Mouse (Mus musculus) ES-E14 (cell line): ENCODE measurements around the gene Slc12a7.

Experiments used
- MAFK ChIP-seq: IDR thresholded peaks from 2 replicates; pipeline ENCODE4 v1.6.1; 2014; ENCODE audit warnings: mild to moderate bottlenecking, low read depth, low read length, inconsistent platforms; ENCODE audit not compliant: insufficient read depth
- ZC3H11A ChIP-seq: IDR thresholded peaks from 2 replicates; pipeline ENCODE4 v1.6.1; 2012; ENCODE audit warnings: low read depth, mild to moderate bottlenecking, inconsistent platforms, low read length, borderline replicate concordance
- ZNF384 ChIP-seq: IDR thresholded peaks from 2 replicates; pipeline ENCODE4 v1.6.1; 2012; ENCODE audit warnings: low read depth, low read length, inconsistent platforms

- TF ChIP-seq MAFK: no peak
- no peak for TF ChIP-seq ZC3H11A
- TF ChIP-seq ZNF384: no peak
These were observed 104.8 kb downstream of the Slc12a7 start for GRCm38 (mm10) chr13:73837708-73838107.
